Mouse (Mus musculus): Measurements from ENCODE around the gene Sox5. TPM values are rescaled to one million over a fixed set of nuclear protein-coding genes. Genes with fewer than 3 reads are reported as not detected.

The Sox5 gene
- polyA plus RNA-seq, 2 experiments, result 1.6 to 1.7 TPM

DNA sequence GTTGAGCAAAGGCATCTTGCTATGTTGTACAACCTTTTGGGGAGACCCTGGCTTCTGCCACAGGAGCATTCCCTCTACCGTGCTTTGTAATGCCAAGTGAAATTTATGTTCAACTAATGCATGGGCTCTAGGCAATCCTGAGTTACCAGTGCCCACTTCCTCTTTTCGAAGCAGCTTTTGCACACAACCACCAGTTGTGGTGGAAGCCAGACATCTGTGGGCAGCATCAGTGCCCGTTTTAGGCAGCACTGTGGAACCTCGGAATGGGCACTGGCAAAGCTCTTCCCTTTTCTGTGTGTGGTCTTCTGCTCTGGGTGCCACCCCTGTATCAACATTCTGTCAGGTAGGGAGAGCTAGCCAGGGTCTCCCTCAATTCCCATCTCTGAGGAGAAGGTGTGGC is 36.2 kb upstream of the Sox5 start:
- Histone ChIP-seq H3K9me3 (ENCODE audit: control insufficient read depth, low read length) (no peaks in the 10 kb centered on the region), H3K27ac (no peak overlapping the region), H3K4me1 (replicated peaks; ENCODE audit: control insufficient read depth in 2 of 2, insufficient read depth in 2 of 2, low read length in 1 of 2) (peaks cover 0 to 11% of the 10 kb centered on the region in 2 experiments; a peak in 3 of 4 replicates), H3K9ac (replicated peaks) (no peak overlapping the region), H3K27me3 (ENCODE audit: control insufficient read depth, insufficient read depth, low read length) (no peaks in the 10 kb centered on the region), H3K4me2 (ENCODE audit: low read depth) (no peak overlapping the region), H3K4me3 (ENCODE audit: insufficient read depth in 1 of 2, low read depth in 2 of 2, low read length in 2 of 2) (no peak overlapping the region), H3K36me3 (replicated peaks; ENCODE audit: control insufficient read depth, insufficient read depth, low read depth) (no peaks in the 10 kb centered on the region)
- TF ChIP-seq CTCF (IDR thresholded peaks at IDR 0.05; ENCODE audit: low read depth) (no peak), EP300 (IDR thresholded peaks at IDR 0.05; ENCODE audit: low read depth) (no peak)
- ATAC-seq (ENCODE audit: insufficient read depth) (peak; percentile 18; the same call in 1 of the 2 replicates), DNase-seq (ENCODE audit: low read depth in 3 of 3, low spot score in 3 of 3) (no peak)
- 8% methylated on average over 4 of the region's 4 CpGs for whole genome bisulfite sequencing (ENCODE audit: insufficient replicate concordance)

DNA sequence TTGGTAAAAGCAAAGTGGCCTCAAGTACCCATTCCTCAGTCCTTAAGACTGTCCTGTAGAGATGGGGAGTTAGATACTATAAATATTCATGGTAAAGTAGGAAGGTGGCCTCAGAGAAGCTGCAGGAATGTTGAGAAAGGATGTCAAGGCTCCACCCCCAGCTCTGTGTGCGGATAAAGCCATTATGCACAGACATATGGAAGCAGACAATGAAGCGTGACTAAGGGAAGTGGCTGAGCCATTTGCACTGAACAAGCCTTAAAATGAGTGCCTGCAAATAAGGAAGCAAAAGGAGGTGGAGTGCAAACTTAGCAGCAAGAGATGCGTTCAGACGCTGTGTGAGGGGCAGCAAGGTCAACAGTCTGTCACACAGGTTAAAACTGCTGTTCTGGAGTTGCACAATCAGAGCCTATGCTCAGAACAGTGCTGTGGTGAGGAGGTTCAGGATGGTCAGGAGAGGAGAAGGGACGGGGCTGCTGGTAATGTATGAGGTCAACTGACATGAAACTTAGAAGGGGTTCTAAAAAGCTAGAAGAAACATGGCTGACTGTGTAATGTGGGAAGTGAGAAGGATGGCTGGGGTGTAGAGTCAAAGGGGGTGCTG is 35.7 kb upstream of the Sox5 start:
- Histone ChIP-seq H3K4me1 (replicated peaks; ENCODE audit: control insufficient read depth in 2 of 2, insufficient read depth in 2 of 2, low read length in 1 of 2) (peaks cover 0 to 7% of the 10 kb centered on the region in 2 experiments; a peak in 3 of 4 replicates), H3K36me3 (replicated peaks; ENCODE audit: control insufficient read depth, insufficient read depth, low read depth) (no peaks in the 10 kb centered on the region), H3K27ac (no peak overlapping the region), H3K27me3 (ENCODE audit: control insufficient read depth, insufficient read depth, low read length) (no peaks in the 10 kb centered on the region), H3K9me3 (ENCODE audit: control insufficient read depth, low read length) (no peaks in the 10 kb centered on the region), H3K4me2 (ENCODE audit: low read depth) (no peak overlapping the region), H3K9ac (replicated peaks) (no peak overlapping the region), H3K4me3 (ENCODE audit: insufficient read depth in 1 of 2, low read depth in 2 of 2, low read length in 2 of 2) (no peak overlapping the region)
- ATAC-seq (ENCODE audit: insufficient read depth) (0 out of 2 replicates have a peak, but pooled peaks have one; percentile 15), DNase-seq (ENCODE audit: low read depth in 3 of 3, low spot score in 3 of 3) (no peak)
- TF ChIP-seq CTCF (IDR thresholded peaks at IDR 0.05; ENCODE audit: low read depth) (no peak), EP300 (IDR thresholded peaks at IDR 0.05; ENCODE audit: low read depth) (no peak)
- WGBS (ENCODE audit: insufficient replicate concordance), result 47% methylated on average over 5 of the region's 5 CpGs

DNA sequence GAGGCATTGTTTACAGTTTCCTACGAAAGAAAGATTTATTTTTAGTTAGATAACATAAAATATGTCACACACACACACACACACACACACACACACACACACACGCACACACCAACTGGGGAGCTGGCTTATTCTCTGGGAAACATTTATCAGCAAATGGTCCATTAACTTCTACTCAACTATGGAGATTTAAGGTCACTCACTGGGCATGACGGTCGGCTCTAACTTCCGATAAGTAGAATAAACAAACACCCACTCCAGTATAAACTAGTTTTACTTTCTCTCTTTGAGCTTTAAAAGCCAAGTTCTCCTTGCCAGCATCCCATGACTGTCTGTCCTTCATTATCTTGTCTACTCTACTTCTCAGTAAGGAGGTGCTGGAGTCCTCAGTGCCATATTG is 33.8 kb upstream of the Sox5 start:
- no peak for TF ChIP-seq EP300 (IDR thresholded peaks at IDR 0.05; ENCODE audit: low read depth)
- no peak for TF ChIP-seq CTCF (IDR thresholded peaks at IDR 0.05; ENCODE audit: low read depth)
- H3K9me3 ChIP-seq (ENCODE audit: control insufficient read depth, low read length), result no peaks in the 10 kb centered on the region
- ATAC-seq (ENCODE audit: insufficient read depth) (no peak), DNase-seq (ENCODE audit: low read depth in 3 of 3, low spot score in 3 of 3) (no peak)
- no peaks in the 10 kb centered on the region for H3K27me3 ChIP-seq (ENCODE audit: control insufficient read depth, insufficient read depth, low read length)
- H3K4me2 ChIP-seq (ENCODE audit: low read depth), result no peak overlapping the region
- no peak overlapping the region for H3K9ac ChIP-seq (replicated peaks)
- H3K36me3 ChIP-seq (replicated peaks; ENCODE audit: control insufficient read depth, insufficient read depth, low read depth), result no peaks in the 10 kb centered on the region
- 54% methylated on average over 5 of the region's 5 CpGs for WGBS (ENCODE audit: insufficient replicate concordance)
- H3K4me1 ChIP-seq (replicated peaks; ENCODE audit: control insufficient read depth in 2 of 2, insufficient read depth in 2 of 2, low read length in 1 of 2), result peaks cover 0 to 6% of the 10 kb centered on the region in 2 experiments; a peak in 1 of 4 replicates
- H3K27ac ChIP-seq, result no peak overlapping the region
- H3K4me3 ChIP-seq (ENCODE audit: insufficient read depth in 1 of 2, low read depth in 2 of 2, low read length in 2 of 2), result no peak overlapping the region

DNA sequence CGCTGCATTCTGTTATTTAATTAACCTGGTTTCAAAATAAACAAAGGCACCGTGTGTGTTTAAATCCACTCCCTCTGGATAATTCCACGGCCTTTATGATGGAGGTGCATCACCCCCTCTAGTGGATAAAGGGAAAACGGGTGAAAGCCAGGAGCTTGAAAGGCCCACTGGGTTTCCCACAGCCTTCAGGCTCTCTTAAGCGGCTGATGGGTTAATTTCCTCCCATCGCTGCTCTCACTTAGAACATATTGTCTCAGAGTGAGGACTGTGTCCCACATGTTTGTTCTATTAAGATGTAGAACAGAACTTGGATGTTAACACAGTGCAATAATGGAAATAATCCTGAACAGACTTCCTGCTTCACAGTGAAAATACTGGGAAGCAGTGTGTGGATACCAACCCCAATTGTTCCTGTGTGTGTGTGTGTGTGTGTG is 33.2 kb upstream of the Sox5 start:
- H3K4me1 ChIP-seq (replicated peaks; ENCODE audit: control insufficient read depth in 2 of 2, insufficient read depth in 2 of 2, low read length in 1 of 2), result peaks cover 0 to 6% of the 10 kb centered on the region in 2 experiments; a peak in 1 of 4 replicates
- DNase-seq (ENCODE audit: low read depth in 3 of 3, low spot score in 3 of 3) (no peak), ATAC-seq (ENCODE audit: insufficient read depth) (no peak)
- H3K4me2 ChIP-seq (ENCODE audit: low read depth), result no peak overlapping the region
- 26% methylated on average over 6 of the region's 6 CpGs for WGBS (ENCODE audit: insufficient replicate concordance)
- H3K36me3 ChIP-seq (replicated peaks; ENCODE audit: control insufficient read depth, insufficient read depth, low read depth), result no peaks in the 10 kb centered on the region
- H3K9ac ChIP-seq (replicated peaks), result no peak overlapping the region
- H3K27me3 ChIP-seq (ENCODE audit: control insufficient read depth, insufficient read depth, low read length), result no peaks in the 10 kb centered on the region
- no peak overlapping the region for H3K27ac ChIP-seq
- TF ChIP-seq EP300 (IDR thresholded peaks at IDR 0.05; ENCODE audit: low read depth) (no peak), CTCF (IDR thresholded peaks at IDR 0.05; ENCODE audit: low read depth) (peak; percentile 38; the same call in 1 of the 2 replicates)
- H3K9me3 ChIP-seq (ENCODE audit: control insufficient read depth, low read length), result no peaks in the 10 kb centered on the region
- no peak overlapping the region for H3K4me3 ChIP-seq (ENCODE audit: insufficient read depth in 1 of 2, low read depth in 2 of 2, low read length in 2 of 2)

DNA sequence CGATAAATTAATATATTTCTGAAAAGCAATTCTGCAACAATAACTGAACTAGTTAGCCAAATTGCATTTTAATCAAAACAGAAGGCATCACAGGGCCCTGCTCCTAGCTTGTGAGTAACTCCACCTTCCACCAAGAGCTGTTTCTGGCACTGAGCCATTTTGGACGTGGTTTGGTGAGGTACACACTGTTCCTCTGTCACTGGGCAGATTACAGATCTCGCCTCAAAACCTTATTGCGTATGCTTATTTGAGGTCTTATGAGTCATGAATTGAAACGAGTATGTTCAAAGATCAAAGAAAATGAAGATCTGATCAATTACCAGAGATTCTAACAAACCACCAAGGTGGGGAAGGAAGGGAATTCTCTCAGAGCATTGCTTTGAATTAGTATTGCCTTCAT is 22.5 kb upstream of the Sox5 start:
- Histone ChIP-seq H3K4me1 (replicated peaks; ENCODE audit: control insufficient read depth in 2 of 2, insufficient read depth in 2 of 2, low read length in 1 of 2) (no peaks in the 10 kb centered on the region), H3K27me3 (ENCODE audit: control insufficient read depth, insufficient read depth, low read length) (no peaks in the 10 kb centered on the region), H3K4me2 (ENCODE audit: low read depth) (no peak overlapping the region), H3K36me3 (replicated peaks; ENCODE audit: control insufficient read depth, insufficient read depth, low read depth) (no peaks in the 10 kb centered on the region), H3K4me3 (ENCODE audit: insufficient read depth in 1 of 2, low read depth in 2 of 2, low read length in 2 of 2) (no peak overlapping the region), H3K27ac (no peak overlapping the region), H3K9me3 (ENCODE audit: control insufficient read depth, low read length) (no peaks in the 10 kb centered on the region), H3K9ac (replicated peaks) (no peak overlapping the region)
- 61% methylated on average over 5 of the region's 5 CpGs for WGBS (ENCODE audit: insufficient replicate concordance)
- TF ChIP-seq EP300 (IDR thresholded peaks at IDR 0.05; ENCODE audit: low read depth) (no peak), CTCF (IDR thresholded peaks at IDR 0.05; ENCODE audit: low read depth) (no peak)
- ATAC-seq (ENCODE audit: insufficient read depth) (no peak), DNase-seq (ENCODE audit: low read depth in 3 of 3, low spot score in 3 of 3) (no peak)

All from liver, embryonic 14.5 days (tissue).